Mouse (Mus musculus) forebrain, embryonic 16.5 days (tissue): Measurements from ENCODE around the gene Rasgef1b. TPM values are rescaled to one million over a fixed set of nuclear protein-coding genes. Genes with fewer than 3 reads are reported as not detected.

Experiments
- ATAC-seq: fragments of 200-750 bp; cut with Nextera tagmentation; 2 replicates; pipeline ENCODE4 v1.8.0; 2017; ENCODE audit warnings: mild to moderate bottlenecking, moderate library complexity
- H3K27ac ChIP-seq: fragments of 300-500 bp; sonication (generic); 2 replicates; pipeline ENCODE4 v1.5.1; 2014; ENCODE audit warnings: low read length, control low read depth
- H3K27me3 ChIP-seq: fragments of 300-500 bp; sonication (generic); replicated peaks from 2 replicates; pipeline ENCODE4 v1.6.1; 2014; ENCODE audit warnings: low read length; ENCODE audit not compliant: control insufficient read depth, insufficient read depth
- H3K36me3 ChIP-seq: fragments of 300-500 bp; sonication (generic); 2 replicates; pipeline ENCODE4 v1.6.1; 2014; ENCODE audit not compliant: control insufficient read depth, insufficient read depth
- H3K4me1 ChIP-seq: fragments of 300-500 bp; sonication (generic); replicated peaks from 2 replicates; pipeline ENCODE4 v1.6.1; 2014; ENCODE audit warnings: low read length; ENCODE audit not compliant: control insufficient read depth, insufficient read depth
- H3K4me2 ChIP-seq: fragments of 300-500 bp; sonication (generic); 2 replicates; pipeline ENCODE4 v1.6.1; 2014; ENCODE audit warnings: mild to moderate bottlenecking, low read length, control low read depth
- H3K4me3 ChIP-seq: fragments of 300-500 bp; sonication (generic); replicated peaks from 2 replicates; pipeline ENCODE4 v1.5.1; 2014; ENCODE audit warnings: mild to moderate bottlenecking, low read length, control low read depth
- H3K9ac ChIP-seq: fragments of 300-500 bp; sonication (generic); replicated peaks from 2 replicates; pipeline ENCODE4 v1.6.1; 2014; ENCODE audit warnings: low read depth, low read length, control low read depth
- H3K9me3 ChIP-seq: fragments of 300-500 bp; sonication (generic); 2 replicates; pipeline ENCODE4 v1.6.1; 2016; ENCODE audit warnings: low read length; ENCODE audit not compliant: control insufficient read depth
- whole genome bisulfite sequencing: fragments of 180-500 bp; shearing (Covaris S2); extraction: QIAGEN DNeasy Blood & Tissue Kit; methylation state at CpG from one replicate; pipeline ENCODE4 v1.1.7; 2014; 5-methylcytosine and 5-hydroxymethylcytosine counted together
- polyA plus RNA-seq: library from polyadenylated mRNA; unstranded; fragments of >200 nt; fragmentation: Nextera tagmentation; extraction: Ambion mirVana; gene quantifications from 2 replicates; pipeline ENCODE4 v1.2.1, GENCODE M21; 2015

Gene Rasgef1b
- polyA plus RNA-seq, 1 experiment from 2014 or later = 107 TPM

DNA sequence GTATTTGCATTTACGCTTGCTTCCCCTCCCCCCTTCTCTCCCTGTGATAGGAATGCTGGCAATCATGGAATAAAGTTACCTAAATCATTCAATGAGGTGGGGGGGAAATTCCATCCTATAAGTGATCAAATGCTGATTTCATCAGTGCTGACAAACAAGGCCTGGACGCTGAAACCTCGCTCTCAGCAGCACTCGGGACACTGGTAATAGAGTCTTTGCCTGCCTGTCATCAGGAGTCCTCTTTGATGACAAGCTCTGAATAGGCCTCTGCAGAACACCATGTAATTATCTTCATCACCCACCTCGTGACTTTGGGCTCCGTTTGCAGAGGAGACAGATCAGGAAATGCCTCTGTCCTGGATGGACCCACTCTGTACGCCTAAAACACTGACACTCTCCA, 326.6 kb downstream of the Rasgef1b start:
- no peak overlapping the region for H3K4me3 ChIP-seq
- H3K27ac ChIP-seq = peak overlapping the region; percentile 17; the same call in 1 of the 2 replicates
- peaks cover 23% of the 10 kb centered on the region for H3K4me1 ChIP-seq
- no peaks in the 10 kb centered on the region for H3K27me3 ChIP-seq
- H3K9ac ChIP-seq = no peak overlapping the region; the same call in 1 of the 2 replicates
- 16% methylated on average over 7 of the region's 7 CpGs for WGBS
- H3K36me3 ChIP-seq = no peaks in the 10 kb centered on the region
- peak overlapping the region; percentile 6; the same call in 1 of the 2 replicates for H3K4me2 ChIP-seq
- H3K9me3 ChIP-seq = no peaks in the 10 kb centered on the region
- ATAC-seq = peak; percentile 83

DNA sequence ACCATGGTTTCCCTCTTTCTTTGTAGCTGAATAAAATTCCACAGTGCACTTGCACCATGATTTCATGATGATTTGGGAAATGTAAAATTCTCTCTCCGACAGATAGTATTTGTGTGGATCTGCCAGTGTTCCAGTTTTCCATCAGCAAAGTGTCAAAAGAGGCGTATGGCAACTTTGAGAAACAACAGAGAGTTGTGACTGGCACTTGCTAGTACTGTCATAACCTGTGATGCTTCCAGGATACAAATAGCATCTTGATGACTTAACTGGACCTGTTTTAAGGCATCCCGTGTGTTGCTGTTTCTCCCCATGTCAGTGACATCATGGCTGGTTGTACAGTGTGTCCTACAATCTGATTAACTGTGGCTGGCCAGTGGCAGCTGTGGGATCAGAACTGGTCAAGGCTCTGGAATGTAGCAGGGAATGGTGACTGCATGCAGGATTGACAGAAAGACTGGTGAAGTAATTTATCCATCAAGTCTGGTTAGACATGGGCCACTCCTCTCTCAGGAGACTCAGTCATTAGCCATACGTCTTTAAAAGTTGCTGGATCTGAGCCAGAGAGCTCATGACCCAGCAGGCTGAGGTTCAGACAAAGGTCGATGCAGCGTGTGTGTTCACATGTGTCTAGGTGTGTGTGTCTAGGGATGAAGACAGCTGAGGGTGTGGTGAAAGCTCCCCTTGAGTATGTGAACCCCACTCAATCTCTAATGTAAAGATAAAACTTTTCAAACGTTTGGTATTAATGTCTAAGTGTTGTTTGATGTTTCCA, 328.8 kb downstream of the Rasgef1b start:
- Histone ChIP-seq H3K9ac (no peak overlapping the region), H3K27ac (no peak overlapping the region), H3K9me3 (no peaks in the 10 kb centered on the region), H3K4me2 (no peak overlapping the region), H3K4me3 (no peak overlapping the region), H3K36me3 (no peaks in the 10 kb centered on the region), H3K27me3 (no peaks in the 10 kb centered on the region), H3K4me1 (peaks cover 20% of the 10 kb centered on the region)
- 55% methylated on average over 7 of the region's 7 CpGs for WGBS
- ATAC-seq = 0 out of 2 replicates have a peak, but pooled peaks have one; percentile 16

DNA sequence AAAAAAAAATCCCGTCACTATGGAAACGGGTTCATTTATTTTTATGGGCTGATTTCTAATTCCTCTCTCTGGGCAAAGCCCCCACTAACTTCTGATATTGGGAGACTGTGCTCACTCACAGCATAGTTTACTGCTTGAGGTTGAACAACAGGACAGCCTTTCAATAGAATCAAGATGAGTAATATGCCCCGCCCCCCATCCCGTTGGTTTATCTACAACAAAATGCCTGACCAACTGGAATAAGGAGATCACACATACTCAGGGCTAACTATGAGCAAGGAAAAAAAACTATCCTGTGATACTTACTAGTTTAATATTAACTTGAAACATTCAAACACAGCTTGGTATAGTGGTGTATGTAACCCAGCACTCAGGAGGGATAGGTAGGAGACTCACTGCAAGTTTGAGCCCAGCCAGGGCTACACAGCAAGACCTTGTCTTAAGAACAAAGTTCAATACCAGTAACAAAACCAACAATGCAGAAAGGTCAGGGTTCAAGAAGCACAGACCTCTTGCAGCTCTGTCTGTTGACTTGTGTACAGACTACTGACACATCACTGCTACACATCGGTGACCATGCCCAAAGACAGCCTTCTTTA, 330.3 kb downstream of the Rasgef1b start:
- no peak overlapping the region for H3K4me2 ChIP-seq
- H3K9ac ChIP-seq = no peak overlapping the region
- no peaks in the 10 kb centered on the region for H3K27me3 ChIP-seq
- H3K9me3 ChIP-seq = no peaks in the 10 kb centered on the region
- 80% methylated on average over 5 of the region's 5 CpGs for WGBS
- no peak overlapping the region for H3K4me3 ChIP-seq
- H3K27ac ChIP-seq = no peak overlapping the region
- no peaks in the 10 kb centered on the region for H3K36me3 ChIP-seq
- no peak for ATAC-seq
- peaks cover 20% of the 10 kb centered on the region for H3K4me1 ChIP-seq

DNA sequence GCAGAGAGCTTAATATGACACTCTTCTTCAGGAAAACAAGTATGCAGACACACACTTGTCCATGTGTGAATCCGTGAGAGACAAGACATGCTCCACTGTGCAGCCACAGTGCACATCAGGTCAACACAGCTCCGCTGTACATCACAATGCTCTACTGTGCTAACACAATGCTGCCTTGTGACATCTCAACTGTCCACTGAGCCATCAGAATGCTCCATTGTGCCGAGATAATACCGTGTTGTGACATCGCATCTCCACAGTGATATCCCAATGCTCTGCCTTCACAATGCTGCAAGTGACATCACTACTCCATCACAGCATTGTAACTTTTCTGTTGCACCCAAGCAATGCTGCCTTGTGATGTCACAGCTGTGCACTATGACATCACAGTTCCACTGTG, 334.3 kb downstream of the Rasgef1b start:
- ATAC-seq = no peak
- no peaks in the 10 kb centered on the region for H3K9me3 ChIP-seq
- H3K4me3 ChIP-seq = no peak overlapping the region
- no peak overlapping the region for H3K4me2 ChIP-seq
- no peaks in the 10 kb centered on the region for H3K36me3 ChIP-seq
- H3K27ac ChIP-seq = no peak overlapping the region
- no peak overlapping the region for H3K9ac ChIP-seq
- 93% methylated on average over 5 of the region's 5 CpGs for WGBS
- H3K4me1 ChIP-seq = peaks cover 2% of the 10 kb centered on the region
- no peaks in the 10 kb centered on the region for H3K27me3 ChIP-seq

DNA sequence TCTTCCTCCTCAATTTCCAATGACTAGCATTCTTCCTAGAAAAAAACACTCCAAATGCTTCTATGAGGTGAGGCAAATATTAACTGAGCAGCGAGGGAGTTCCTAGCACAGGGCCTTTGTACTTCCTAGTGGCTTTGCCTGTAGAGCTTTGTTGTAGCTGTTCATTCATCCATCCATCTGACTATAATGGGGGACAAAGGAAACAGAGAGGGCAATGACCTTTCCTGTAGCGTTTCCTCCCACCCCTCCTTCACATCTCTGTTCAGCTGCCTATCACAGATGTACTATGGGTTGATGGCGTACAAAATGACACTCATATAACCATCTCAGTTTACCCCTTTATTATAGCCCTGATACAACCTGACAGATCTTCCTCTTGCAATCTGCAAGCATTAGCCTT, 337.3 kb downstream of the Rasgef1b start:
- Histone ChIP-seq H3K27me3 (no peaks in the 10 kb centered on the region), H3K27ac (no peak overlapping the region), H3K4me3 (no peak overlapping the region), H3K36me3 (no peaks in the 10 kb centered on the region), H3K4me2 (no peak overlapping the region), H3K9me3 (no peaks in the 10 kb centered on the region), H3K9ac (no peak overlapping the region), H3K4me1 (no peaks in the 10 kb centered on the region; the same call in 1 of the 2 replicates)
- WGBS = 14% methylated on average over 3 of the region's 3 CpGs
- ATAC-seq = no peak

DNA sequence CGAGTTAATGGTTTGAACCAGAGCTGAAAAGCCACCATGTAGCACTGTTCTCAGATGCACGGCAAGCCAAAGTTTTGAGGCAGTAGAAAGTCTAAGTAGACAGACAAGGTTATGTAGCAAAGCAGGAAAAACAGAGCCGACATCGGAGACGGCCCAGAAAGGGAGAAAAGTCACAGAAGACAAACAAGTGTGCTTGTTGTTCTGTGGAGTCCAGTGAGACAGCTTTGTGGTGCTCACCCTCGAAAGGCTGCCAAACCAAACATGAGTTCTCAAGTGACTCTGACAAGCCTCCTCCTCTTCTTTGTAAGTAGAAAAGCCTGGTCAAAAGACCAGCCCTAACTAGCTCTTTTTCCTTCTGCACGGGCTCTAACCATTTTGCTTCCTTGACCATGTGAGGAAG, 338.1 kb downstream of the Rasgef1b start:
- 36% methylated on average over 7 of the region's 7 CpGs for WGBS
- no peak for ATAC-seq
- Histone ChIP-seq H3K4me3 (no peak overlapping the region), H3K27ac (no peak overlapping the region), H3K9me3 (no peaks in the 10 kb centered on the region), H3K4me2 (no peak overlapping the region), H3K27me3 (no peaks in the 10 kb centered on the region), H3K36me3 (no peaks in the 10 kb centered on the region), H3K4me1 (peaks cover 6% of the 10 kb centered on the region; the same call in 1 of the 2 replicates), H3K9ac (no peak overlapping the region)

DNA sequence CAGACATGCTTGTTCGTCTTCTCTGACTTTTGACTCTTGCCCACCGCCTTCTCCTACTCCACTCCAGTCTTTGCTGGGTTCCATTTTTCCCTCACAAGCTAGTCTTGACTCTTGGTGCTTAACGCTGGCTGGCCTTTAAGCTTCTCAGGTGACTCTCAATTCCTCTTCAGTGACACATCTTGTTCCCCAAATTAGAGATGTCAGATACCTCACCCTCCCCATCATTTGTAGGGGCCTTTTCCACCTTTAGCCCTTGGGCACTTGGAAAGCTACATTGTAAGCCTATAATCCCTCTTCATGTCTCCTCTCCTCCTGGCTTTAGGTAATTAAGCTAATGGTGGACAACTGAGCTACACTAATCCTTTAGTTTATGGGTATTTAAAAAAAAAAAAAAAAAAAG, 338.6 kb downstream of the Rasgef1b start:
- H3K36me3 ChIP-seq = no peaks in the 10 kb centered on the region
- H3K4me3 ChIP-seq = no peak overlapping the region
- no peaks in the 10 kb centered on the region for H3K9me3 ChIP-seq
- H3K27me3 ChIP-seq = no peaks in the 10 kb centered on the region
- H3K27ac ChIP-seq = no peak overlapping the region
- no peak overlapping the region for H3K4me2 ChIP-seq
- 74% methylated on average over 3 of the region's 3 CpGs for WGBS
- peaks cover 6% of the 10 kb centered on the region; the same call in 1 of the 2 replicates for H3K4me1 ChIP-seq
- no peak for ATAC-seq
- H3K9ac ChIP-seq = no peak overlapping the region

DNA sequence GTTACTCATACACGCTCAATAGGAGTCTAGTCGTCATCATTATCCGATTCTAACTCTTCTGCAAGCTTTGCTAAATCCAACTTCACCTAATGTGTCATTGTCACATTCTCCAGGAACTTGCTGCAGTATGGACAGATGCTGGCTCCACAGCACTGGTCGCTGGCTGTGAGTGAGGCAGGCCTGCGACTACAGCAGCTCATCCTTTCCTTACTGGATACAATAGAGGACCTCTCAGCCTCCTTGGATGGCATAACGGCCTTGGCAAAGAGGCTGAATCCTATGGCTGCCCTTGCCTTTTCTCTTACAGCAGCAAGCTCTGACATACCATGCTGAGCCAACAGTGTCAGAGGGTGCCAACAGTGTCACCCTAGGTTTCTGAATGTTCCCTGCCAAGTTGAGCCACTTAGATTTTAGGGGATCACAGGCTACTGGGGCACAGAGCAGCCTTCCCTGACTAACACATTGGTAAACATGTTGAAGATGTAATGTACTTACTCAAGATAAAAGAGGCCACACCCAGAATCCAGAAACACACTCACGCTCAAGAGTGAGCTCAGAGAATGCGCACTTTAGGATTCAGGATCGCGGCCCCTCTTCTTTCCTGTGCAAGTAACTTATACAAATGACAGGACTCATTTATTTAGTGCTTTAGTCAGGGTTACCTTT, 340.1 kb downstream of the Rasgef1b start:
- no peak overlapping the region for H3K27ac ChIP-seq
- H3K9ac ChIP-seq = no peak overlapping the region
- no peaks in the 10 kb centered on the region; the same call in 1 of the 2 replicates for H3K27me3 ChIP-seq
- H3K4me3 ChIP-seq = no peak overlapping the region
- H3K4me1 ChIP-seq = peaks cover 9% of the 10 kb centered on the region; the same call in 1 of the 2 replicates
- WGBS = 81% methylated on average over 10 of the region's 10 CpGs
- H3K9me3 ChIP-seq = no peaks in the 10 kb centered on the region
- ATAC-seq = no peak
- no peaks in the 10 kb centered on the region for H3K36me3 ChIP-seq
- no peak overlapping the region for H3K4me2 ChIP-seq

DNA sequence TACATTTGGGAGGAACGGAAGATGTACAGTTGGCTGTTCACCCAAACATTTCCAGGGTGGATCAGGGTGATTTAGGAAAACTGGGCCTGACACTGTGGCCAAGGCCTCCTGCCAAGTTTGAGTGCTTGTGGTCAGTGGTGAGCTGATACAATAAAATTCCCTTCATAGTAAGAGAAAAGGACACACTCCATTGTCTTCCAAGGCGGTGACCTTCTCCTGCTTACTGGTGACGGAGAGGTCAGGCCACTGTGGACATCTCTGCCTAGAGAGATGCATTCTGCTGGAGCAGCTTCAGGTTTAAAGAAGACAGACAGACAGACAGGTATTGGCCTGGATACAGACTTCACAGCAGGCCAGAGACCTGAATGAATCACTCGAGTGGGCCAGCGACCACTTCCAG, 340.7 kb downstream of the Rasgef1b start:
- no peaks in the 10 kb centered on the region for H3K36me3 ChIP-seq
- H3K9me3 ChIP-seq = no peaks in the 10 kb centered on the region
- H3K4me2 ChIP-seq = no peak overlapping the region
- 72% methylated on average over 5 of the region's 5 CpGs for WGBS
- H3K9ac ChIP-seq = no peak overlapping the region
- ATAC-seq = no peak
- peaks cover 9% of the 10 kb centered on the region; the same call in 1 of the 2 replicates for H3K4me1 ChIP-seq
- no peaks in the 10 kb centered on the region; the same call in 1 of the 2 replicates for H3K27me3 ChIP-seq
- H3K27ac ChIP-seq = no peak overlapping the region
- no peak overlapping the region for H3K4me3 ChIP-seq
